Mouse (Mus musculus): ENCODE results near the gene Lgals7. TPM values are rescaled to one million over a fixed set of nuclear protein-coding genes. Genes with fewer than 3 reads are reported as not detected.
A peak's percentile ranks its signal among the peaks of the same experiment; 100 is the strongest.

Lgals7 gene
- polyA plus RNA-seq, 1 experiment, result 30.7 TPM

DNA sequence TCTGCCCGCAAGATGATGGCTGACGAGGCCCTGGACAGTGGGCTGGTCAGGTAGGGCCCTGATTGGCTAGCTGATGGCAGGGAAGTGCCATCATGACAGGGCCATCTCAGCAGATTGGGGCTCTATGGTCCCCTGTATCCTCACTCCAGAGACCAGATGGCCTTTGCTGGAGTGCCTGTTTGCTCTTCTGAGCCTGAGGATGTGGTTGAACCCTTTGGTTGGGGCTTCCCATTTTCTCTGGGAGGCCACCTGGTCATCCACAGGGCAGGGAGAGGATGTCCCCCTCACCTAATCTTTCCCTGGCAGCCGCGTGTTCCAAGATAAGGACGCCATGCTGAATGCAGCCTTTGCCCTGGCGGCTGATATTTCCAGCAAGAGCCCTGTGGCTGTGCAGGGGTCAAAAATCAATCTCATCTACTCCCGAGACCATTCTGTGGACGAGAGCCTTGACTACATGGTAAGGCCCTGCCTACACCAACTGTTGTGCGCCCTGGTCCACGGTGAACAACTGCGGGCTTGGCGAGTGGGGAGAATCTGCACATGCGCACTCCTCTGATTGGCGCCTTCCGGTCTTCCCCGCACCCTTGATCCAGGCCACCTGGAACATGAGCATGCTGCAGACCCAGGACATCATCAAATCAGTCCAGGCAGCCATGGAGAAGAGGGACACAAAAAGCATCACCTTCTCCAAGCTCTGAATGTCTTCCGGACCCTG is 32.1 kb upstream of the Lgals7 start:
- DNase-seq (ENCODE audit: low read depth), result no peak
- no peak for TF ChIP-seq POLR2A (IDR thresholded peaks at IDR 0.05; ENCODE audit: borderline replicate concordance, extremely low read depth, insufficient read depth, insufficient read length, poor library complexity, severe bottlenecking)
- TF ChIP-seq CTCF (IDR thresholded peaks at IDR 0.05; ENCODE audit: borderline replicate concordance, extremely low read depth, insufficient read depth, insufficient read length), result no peak

DNA sequence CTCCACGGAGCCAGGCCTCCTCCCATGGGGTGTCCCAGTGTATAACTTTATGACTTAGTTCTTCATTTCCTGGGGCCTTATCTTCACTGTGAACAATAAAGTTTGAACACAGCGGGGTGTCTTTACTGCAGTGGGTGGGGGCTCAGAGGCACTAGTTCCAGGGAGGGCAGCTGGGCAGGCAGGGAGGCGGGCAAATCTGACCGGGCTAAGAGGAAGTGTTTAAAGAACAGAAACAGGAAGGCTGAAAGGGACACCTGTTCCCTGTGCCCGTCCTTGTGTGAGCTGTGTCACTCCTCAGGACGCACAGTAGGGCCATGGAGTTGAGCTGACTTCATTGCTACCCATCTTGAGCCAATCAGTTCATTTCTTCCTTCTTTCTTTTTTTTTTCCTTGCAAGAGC is 31.5 kb upstream of the Lgals7 start:
- no peak for TF ChIP-seq POLR2A (IDR thresholded peaks at IDR 0.05; ENCODE audit: borderline replicate concordance, extremely low read depth, insufficient read depth, insufficient read length, poor library complexity, severe bottlenecking)
- TF ChIP-seq CTCF (IDR thresholded peaks at IDR 0.05; ENCODE audit: borderline replicate concordance, extremely low read depth, insufficient read depth, insufficient read length), result no peak
- DNase-seq (ENCODE audit: low read depth), result no peak

DNA sequence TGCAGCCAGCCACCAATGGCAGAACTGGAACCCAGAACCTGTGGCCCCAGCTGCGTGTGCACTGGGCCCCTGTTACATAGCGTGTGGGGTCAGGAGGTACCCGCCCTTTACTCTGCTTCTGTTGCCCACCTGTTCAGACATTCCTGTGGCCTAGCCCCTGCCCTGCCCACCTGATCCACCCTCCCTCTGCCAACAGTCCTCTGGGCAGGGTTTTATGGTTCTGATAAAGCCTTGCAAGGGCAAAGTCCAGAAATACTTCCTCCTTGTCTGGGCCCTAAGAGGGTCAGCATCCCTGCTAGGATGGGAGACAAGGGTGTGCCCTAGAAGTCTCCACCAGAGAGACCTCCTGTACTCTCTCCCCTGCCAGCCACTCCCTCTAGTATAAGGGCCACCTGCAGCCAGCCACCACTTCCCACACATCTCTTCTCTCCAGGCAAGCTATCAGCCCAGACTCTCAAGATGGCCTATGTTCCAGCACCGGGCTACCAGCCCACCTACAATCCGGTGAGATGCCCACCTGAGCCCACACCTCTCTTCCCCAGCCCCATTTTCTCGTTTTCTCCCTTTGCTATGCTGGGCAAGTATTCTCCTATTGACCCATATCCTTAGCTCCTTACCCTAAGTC is 29.8 kb upstream of the Lgals7 start, which contains the start of gene Lgals4:
Lgals4 (plus strand) TSS at position 132 of the 625 bp plus-strand sequence.
- TF ChIP-seq POLR2A (IDR thresholded peaks at IDR 0.05; ENCODE audit: borderline replicate concordance, extremely low read depth, insufficient read depth, insufficient read length, poor library complexity, severe bottlenecking), result no peak
- no peak for TF ChIP-seq CTCF (IDR thresholded peaks at IDR 0.05; ENCODE audit: borderline replicate concordance, extremely low read depth, insufficient read depth, insufficient read length)
- DNase-seq (ENCODE audit: low read depth), result no peak

DNA sequence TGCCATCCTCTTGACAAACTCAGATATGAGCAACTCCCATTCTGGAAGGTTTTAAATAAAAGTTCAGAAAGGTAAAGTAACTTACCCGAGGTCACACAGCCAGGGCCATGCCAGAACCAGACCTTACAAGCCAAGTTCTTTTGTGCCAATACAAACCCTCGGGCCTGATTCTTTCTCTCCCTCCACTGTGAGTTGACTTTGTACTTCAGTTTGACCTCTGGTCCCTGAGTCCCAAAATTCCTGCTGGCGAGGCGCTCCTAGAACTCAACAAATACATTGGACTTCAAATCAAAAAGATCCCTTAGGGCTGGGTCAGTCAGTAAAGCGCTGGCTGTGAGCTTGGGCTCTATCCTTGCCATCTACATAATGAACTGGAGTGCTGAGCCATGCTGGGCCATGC is 26.7 kb upstream of the Lgals7 start:
- no peak for TF ChIP-seq POLR2A (IDR thresholded peaks at IDR 0.05; ENCODE audit: borderline replicate concordance, extremely low read depth, insufficient read depth, insufficient read length, poor library complexity, severe bottlenecking)
- no peak for DNase-seq (ENCODE audit: low read depth)

DNA sequence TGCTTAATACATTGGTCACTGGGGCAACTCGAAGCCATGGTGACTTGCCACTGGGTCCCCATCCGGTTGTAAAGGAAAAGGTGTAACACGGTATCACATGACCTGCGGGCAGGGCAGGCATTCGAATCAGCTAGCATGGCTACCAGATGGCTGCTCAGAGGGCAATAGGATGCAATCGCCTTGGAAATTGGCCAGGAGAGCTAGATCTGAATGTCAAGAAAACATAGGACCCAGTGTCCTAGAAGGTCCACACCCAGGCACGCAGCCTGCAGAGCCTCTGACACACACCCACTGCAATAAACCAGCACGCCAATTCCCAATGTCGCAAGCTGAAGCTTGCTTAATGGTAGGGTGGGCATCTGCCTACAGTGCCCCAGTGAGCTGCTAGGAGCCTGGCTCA is 25.3 kb upstream of the Lgals7 start:
- no peak for DNase-seq (ENCODE audit: low read depth)
- TF ChIP-seq CTCF (IDR thresholded peaks at IDR 0.05; ENCODE audit: borderline replicate concordance, extremely low read depth, insufficient read depth, insufficient read length) (no peak), POLR2A (IDR thresholded peaks at IDR 0.05; ENCODE audit: borderline replicate concordance, extremely low read depth, insufficient read depth, insufficient read length, poor library complexity, severe bottlenecking) (no peak)

DNA sequence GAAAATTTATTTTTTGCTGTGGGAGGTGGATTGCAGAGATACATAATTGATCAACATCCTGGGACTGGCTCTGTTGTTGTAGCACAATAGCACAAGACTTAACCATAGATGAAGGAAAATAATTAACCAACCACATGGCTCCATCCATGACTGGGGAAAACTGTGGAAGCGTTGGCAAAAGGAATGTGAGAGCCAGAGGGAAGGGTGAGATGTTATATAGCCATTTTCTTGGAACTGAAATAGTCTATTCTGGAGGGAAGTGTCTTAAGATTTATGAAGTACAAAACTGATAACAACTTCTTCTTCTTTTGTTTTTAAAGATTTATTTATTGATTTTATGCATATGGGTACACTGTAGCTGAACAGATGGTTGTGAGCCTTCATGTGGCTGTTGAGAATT is 16.4 kb upstream of the Lgals7 start:
- no peak for DNase-seq (ENCODE audit: low read depth)
- TF ChIP-seq CTCF (IDR thresholded peaks at IDR 0.05; ENCODE audit: borderline replicate concordance, extremely low read depth, insufficient read depth, insufficient read length) (no peak), POLR2A (IDR thresholded peaks at IDR 0.05; ENCODE audit: borderline replicate concordance, extremely low read depth, insufficient read depth, insufficient read length, poor library complexity, severe bottlenecking) (no peak)

DNA sequence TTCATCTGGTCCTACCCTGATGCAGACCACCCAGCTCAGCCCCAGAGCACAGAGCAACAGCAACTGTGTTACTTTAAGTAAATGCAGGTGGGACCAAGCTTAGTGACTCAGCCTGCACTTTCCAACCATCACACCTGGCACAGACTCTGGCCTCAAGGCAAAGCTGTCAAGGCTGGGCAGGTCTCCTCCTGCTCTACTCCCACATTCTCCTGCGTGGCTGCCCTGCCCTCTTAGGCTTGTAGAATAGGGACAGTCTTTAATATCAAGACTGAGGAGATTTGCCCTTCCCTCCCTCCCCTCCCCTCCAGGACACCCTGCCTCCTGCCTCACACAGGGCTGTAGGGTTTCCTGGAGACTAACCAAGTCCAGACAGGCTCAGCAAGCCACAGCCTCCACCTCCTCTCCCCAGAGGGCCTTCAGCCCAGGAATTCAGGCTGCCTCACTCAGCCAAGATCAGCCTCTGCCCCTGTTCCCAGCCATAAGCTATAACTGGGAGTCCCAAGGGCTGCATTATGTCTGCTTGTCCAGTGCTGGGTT is 13.9 kb upstream of the Lgals7 start:
- TF ChIP-seq CTCF (IDR thresholded peaks at IDR 0.05; ENCODE audit: borderline replicate concordance, extremely low read depth, insufficient read depth, insufficient read length), result no peak
- TF ChIP-seq POLR2A (IDR thresholded peaks at IDR 0.05; ENCODE audit: borderline replicate concordance, extremely low read depth, insufficient read depth, insufficient read length, poor library complexity, severe bottlenecking), result no peak

DNA sequence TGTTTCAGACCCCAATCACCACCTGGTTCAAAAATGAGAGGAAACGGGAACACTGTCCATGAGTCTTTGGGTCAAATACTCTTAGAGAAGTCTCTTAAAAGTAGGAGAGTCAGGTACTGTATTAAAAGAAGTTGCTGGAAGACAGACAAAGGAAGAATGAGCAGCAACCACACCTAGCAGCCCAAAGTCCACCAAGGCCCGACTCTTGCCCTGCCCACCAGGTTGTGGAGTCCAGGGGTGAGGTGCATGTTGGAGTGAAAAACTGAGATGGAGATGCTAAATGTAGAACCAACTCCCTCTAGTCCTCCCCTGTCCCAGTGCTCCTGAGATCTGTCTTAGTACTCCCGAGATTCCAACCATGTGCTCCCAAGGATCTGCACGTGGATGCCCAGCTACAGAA is 13.0 kb upstream of the Lgals7 start:
- TF ChIP-seq CTCF (IDR thresholded peaks at IDR 0.05; ENCODE audit: borderline replicate concordance, extremely low read depth, insufficient read depth, insufficient read length), result no peak
- no peak for TF ChIP-seq POLR2A (IDR thresholded peaks at IDR 0.05; ENCODE audit: borderline replicate concordance, extremely low read depth, insufficient read depth, insufficient read length, poor library complexity, severe bottlenecking)

More for the DNA sequence above, 13.9 kb upstream of the Lgals7 start:
- DNase-seq (ENCODE audit: low read depth), result no peak

DNA sequence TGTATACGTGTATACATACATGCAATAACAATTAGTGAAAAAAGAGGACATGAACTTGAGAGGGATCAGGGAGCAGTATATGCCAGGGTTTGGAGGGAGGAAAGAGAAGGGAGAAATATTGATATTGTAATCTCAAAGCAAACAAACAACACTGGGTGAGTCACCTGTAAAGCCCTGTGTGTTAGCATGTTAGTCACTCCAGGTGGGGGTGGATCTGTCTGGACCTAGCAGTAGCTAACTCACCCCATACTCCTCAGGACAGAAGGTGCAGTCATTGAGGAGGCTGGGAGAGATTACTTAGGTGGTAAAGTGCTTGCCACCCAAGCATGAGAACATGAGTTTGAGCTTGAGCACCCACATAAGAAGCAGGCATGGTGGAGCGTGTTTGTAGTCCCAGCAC is 3.7 kb upstream of the Lgals7 start:
- no peak for DNase-seq (ENCODE audit: low read depth)

More for the DNA sequence above, 13.0 kb upstream of the Lgals7 start:
- DNase-seq (ENCODE audit: low read depth), result no peak

DNA sequence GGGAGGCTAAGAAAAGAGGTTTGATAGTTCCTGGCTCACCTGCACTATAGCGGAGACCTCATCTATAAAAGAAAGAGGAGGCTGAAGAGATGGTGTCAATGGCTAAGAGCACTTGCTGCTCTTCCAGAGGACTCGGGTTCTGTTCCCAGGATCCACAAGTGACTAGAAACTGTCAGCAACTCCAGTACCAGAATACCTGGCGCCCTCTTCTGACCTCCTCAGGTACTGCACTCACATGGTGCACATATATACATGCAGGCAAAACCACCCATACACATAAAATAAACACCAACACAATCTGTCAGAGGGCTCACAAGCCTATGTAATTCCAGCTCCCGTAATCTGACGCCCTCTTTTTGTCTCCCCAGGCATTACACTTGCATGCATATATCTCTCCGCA is 2.8 kb upstream of the Lgals7 start:
- DNase-seq (ENCODE audit: low read depth), result no peak
- TF ChIP-seq CTCF (IDR thresholded peaks at IDR 0.05; ENCODE audit: borderline replicate concordance, extremely low read depth, insufficient read depth, insufficient read length), result peak; percentile 26; the same call in 1 of the 2 replicates
- TF ChIP-seq POLR2A (IDR thresholded peaks at IDR 0.05; ENCODE audit: borderline replicate concordance, extremely low read depth, insufficient read depth, insufficient read length, poor library complexity, severe bottlenecking), result no peak

More for the DNA sequence above, 3.7 kb upstream of the Lgals7 start:
- TF ChIP-seq CTCF (IDR thresholded peaks at IDR 0.05; ENCODE audit: borderline replicate concordance, extremely low read depth, insufficient read depth, insufficient read length), result no peak
- no peak for TF ChIP-seq POLR2A (IDR thresholded peaks at IDR 0.05; ENCODE audit: borderline replicate concordance, extremely low read depth, insufficient read depth, insufficient read length, poor library complexity, severe bottlenecking)

DNA sequence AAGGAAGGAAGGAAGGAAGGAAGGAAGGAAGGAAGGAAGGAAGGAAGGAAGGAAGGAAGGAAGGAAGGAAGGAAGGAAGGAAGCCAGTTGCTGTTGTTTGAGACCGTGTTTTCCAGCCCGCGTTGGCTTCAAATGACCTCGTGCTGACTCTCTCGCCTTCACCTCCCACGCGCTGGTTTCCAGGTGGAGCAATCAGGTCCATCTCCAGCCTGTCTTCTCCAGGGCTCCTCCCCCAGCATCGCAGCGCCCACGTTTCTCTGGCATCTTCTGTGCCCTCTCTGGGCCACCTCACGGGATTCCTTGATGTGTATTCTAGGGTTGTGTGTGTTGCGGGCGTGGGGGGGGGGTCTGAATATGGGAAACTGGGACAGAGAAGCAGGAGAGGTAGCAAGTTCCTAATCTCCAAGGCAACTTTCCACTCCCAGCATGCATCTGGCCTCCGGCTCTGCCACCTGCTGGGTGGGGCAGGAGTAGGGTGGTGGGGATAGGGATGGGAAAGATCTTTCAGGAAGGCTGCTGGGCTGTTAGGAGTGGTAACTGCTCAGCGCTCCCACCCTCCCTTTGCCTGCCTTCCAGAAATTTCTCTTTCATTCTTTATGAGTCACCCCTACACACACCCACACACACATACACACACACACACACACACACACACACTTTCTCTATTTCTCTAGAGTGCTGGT is 695 bp upstream of the Lgals7 start:
- TF ChIP-seq CTCF (IDR thresholded peaks at IDR 0.05; ENCODE audit: borderline replicate concordance, extremely low read depth, insufficient read depth, insufficient read length) (no peak), POLR2A (IDR thresholded peaks at IDR 0.05; ENCODE audit: borderline replicate concordance, extremely low read depth, insufficient read depth, insufficient read length, poor library complexity, severe bottlenecking) (no peak)
- no peak for DNase-seq (ENCODE audit: low read depth)
